8 mouse cellular contexts compared by ENCODE assay signal in the genomic region with DNA sequence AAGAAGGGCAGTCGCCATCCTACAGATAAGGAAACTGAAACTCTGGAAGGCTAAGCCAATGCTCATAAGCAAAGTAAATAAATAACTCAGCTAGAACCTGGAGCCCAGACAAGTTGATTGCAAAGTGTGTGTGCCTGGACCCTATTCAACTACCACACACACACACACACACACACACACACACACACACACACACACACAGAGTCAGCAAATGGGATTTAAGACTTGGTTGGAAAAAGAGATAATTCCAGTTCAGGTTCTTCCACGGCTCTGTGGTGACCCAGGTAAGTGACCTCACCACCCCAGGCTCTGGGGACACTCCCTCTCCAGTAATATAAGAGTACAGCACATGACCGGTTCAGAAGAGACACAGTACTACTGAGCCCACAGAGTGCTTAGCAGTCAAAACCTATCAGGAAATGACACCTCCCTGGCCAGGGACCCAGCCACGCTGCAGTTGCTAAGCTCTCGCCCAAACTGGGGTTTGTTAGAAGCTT. TPM values are rescaled to one million over a fixed set of nuclear protein-coding genes. Genes with fewer than 3 reads are reported as not detected.
DNase-seq lines count a peak whose midpoint lies in the region; ATAC-seq lines count a peak whose summit lies in the region.

No protein-coding gene starts in this region.

- no peak for ATAC-seq in midbrain, embryonic 14.5 days (ENCODE audit: low FRiP score, low TSS enrichment)
- peak; percentile 68 for ATAC-seq in megakaryocyte progenitor cell, adult 5-6 weeks (replicated peaks; ENCODE audit: poor library complexity)

- H3K9ac ChIP-seq in midbrain, embryonic 14.5 days (replicated peaks; ENCODE audit: low read length): no peak overlapping the region

- H3K4me1 ChIP-seq in midbrain, embryonic 14.5 days (ENCODE audit: control insufficient read depth, insufficient read depth, low read length): peaks cover 16% of the 10 kb centered on the region; the same call in 1 of the 2 replicates
- peaks cover 10% of the 10 kb centered on the region for H3K4me1 ChIP-seq in midbrain, embryonic 10.5 days

- peak overlapping the region; percentile 45; the same call in 1 of the 2 replicates for H3K27ac ChIP-seq in midbrain, embryonic 14.5 days (replicated peaks; ENCODE audit: low read depth, low read length)
- no peak overlapping the region for H3K27ac ChIP-seq in midbrain, embryonic 10.5 days (replicated peaks)

- no peak overlapping the region for H3K4me3 ChIP-seq in midbrain, embryonic 14.5 days (replicated peaks; ENCODE audit: low read depth, low read length)
- no peak overlapping the region for H3K4me3 ChIP-seq in midbrain, embryonic 10.5 days

- H3K9me3 ChIP-seq in midbrain, embryonic 14.5 days (ENCODE audit: control insufficient read depth, low read length): no peaks in the 10 kb centered on the region
- H3K9me3 ChIP-seq in midbrain, embryonic 10.5 days (replicated peaks): no peaks in the 10 kb centered on the region

- no peaks in the 10 kb centered on the region for H3K36me3 ChIP-seq in midbrain, embryonic 14.5 days (ENCODE audit: control insufficient read depth, insufficient read depth, low read length)
- H3K36me3 ChIP-seq in midbrain, embryonic 10.5 days: no peaks in the 10 kb centered on the region

- 77% methylated on average over 5 of the region's 5 CpGs for WGBS in midbrain, embryonic 14.5 days
- WGBS in midbrain, embryonic 10.5 days: 81% methylated on average over 5 of the region's 5 CpGs

- no peak overlapping the region for H3K4me2 ChIP-seq in midbrain, embryonic 14.5 days (ENCODE audit: low read length)

- H3K27me3 ChIP-seq in midbrain, embryonic 14.5 days (ENCODE audit: control insufficient read depth, insufficient read depth, low read length): no peaks in the 10 kb centered on the region
- H3K27me3 ChIP-seq in midbrain, embryonic 10.5 days (ENCODE audit: low read depth, poor library complexity, severe bottlenecking): no peaks in the 10 kb centered on the region

- no peak for DNase-seq in midbrain, embryonic 14.5 days
- no peak for DNase-seq in midbrain, embryonic 10.5 days (ENCODE audit: low spot score)
- peak; percentile 65 to 76 for DNase-seq in heart, adult 18-20 months
- DNase-seq in kidney, adult 8-10 months: peak; percentile 48 to 64
- no peak for DNase-seq in right cerebral cortex, postnatal 25 days
- no peak for DNase-seq in ovary, adult 18-20 months (ENCODE audit: low spot score)
- no peak for DNase-seq in cerebellum, adult 18-20 months

RNA-seq across cellular contexts. Expression of gene Sorbs1, which starts 36.1 kb away (rescaled TPM):
- polyA plus RNA-seq in midbrain, embryonic 14.5 days (2014; fragmentation: Nextera tagmentation; extraction: Ambion mirVana): 60.6 and 87.9 TPM in 2 replicates
- polyA plus RNA-seq in midbrain, embryonic 10.5 days (2016; fragmentation: Nextera tagmentation; extraction: Ambion mirVana): 47.9 and 62.2 TPM in 2 replicates
- 100 to 1,000 TPM; 642 to 766 TPM for total RNA-seq in heart, adult 18-20 months (2021)
- 2.5 and 3.3 TPM in 2 replicates for total RNA-seq in megakaryocyte progenitor cell, adult 5-6 weeks (2015)
- 0.42 and 8.7 TPM in 2 replicates for total RNA-seq in megakaryocyte progenitor cell, adult 5-6 weeks (2017)

Comparison
In these comparisons a context has a peak if more than half of its experiments do, and no peak if none do; other contexts are left out.
1. DNase-seq: peak in heart, adult 18-20 months (2 of 2) and kidney, adult 8-10 months (2 of 2); none in midbrain, embryonic 14.5 days (single experiment), midbrain, embryonic 10.5 days (single experiment), right cerebral cortex, postnatal 25 days (single experiment), ovary, adult 18-20 months (single experiment) and cerebellum, adult 18-20 months (0 of 2).
2. RNA of gene Sorbs1, which starts 36.1 kb away (total RNA-seq): 642 to 766 TPM in heart, adult 18-20 months; 0.42 to 8.7 TPM in megakaryocyte progenitor cell, adult 5-6 weeks; every median in the first group is over 10 times any median in the second.